Mouse (Mus musculus): ENCODE measurements around the gene Phkg1.
A peak's percentile ranks its signal among the peaks of the same experiment; 100 is the strongest.

Gene Phkg1

DNA sequence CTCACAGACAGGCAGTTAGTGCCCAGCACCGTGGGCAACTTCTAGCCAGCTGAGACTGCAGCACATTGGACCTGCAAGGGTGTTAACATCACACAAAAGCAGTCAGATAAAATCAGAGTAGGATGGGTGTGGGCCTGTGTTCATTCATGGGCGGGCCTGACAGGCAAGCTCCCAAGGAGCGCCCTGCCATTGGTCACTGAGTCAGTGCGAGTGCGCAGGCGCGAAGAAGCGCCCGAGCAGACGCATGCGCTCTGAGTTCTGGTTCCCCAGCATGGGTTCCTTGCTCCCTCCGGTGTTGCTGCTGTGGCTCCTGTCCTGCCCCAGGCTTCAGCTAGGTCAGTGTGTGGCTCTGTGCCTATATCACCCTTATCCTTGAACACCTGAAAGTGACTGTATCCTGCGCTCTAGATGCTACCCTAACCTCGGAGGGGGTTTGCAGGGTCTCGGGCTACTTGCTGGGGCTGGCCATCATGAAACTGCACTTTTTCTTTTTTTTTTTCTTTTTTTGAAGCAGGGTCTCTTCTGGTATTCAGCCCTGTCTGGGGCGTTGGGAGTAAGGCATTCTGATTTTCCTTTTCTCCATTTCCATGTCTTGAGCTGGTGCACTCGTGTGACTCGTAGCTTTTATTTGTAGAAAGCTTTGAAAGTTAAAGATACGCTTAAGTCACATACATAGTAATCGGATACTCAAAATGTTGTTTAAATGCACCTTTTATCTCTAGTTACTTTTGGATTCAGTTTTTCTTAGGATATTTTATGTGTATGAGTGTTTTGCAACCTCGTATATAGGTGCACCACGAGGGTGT, 51.4 kb downstream of the Phkg1 start, which contains the start of gene Sumf2:
Sumf2 (plus strand) TSS at position 235 of the 806 bp plus-strand sequence.
- DNase-seq (ENCODE audit: extremely low spot score, low read depth, low spot score): peak; percentile 96

DNA sequence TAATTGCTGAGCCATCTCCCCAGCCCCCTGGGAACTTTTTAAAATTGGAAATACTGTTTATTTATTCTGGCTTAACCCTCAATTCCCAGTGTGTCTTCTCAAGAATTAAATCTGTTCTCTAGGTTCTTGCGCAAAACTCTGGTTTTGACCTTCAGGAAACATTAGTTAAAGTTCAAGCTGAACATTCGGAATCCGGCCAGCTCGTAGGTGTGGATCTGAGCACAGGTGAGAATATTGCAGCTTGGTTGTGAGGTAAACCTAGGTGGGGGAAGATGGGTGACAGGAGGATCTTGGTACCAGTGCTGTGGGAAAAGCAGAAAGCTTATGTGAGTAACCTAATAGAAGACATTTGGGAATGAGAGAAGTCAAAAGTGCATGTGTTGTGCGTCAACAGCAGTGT, 53.5 kb downstream of the Phkg1 start:
- no peak for DNase-seq (ENCODE audit: extremely low spot score, low read depth, low spot score)
